8 mouse cellular contexts compared by ENCODE assay signal in the genomic region with DNA sequence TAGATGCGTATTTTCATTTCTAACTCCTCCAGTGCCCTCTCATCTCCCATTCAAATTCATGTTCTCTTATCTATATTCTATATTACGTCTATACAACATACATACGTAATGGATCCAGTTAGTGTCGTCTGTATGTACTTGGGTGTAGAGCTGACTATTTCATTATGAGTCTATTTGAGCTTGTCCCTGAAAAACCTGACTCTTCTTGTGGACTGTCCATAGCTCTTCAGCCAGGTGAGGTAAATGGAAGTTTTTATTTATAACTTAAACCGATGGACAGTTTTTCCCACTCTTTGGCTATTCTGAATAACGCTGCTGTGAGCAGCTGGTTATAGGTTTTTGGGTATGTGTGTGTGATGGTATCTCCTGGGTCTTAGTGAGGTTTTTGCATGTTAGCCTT. TPM values are rescaled to one million over a fixed set of nuclear protein-coding genes. Genes with fewer than 3 reads are reported as not detected.
DNase-seq lines count a peak whose midpoint lies in the region; ATAC-seq and TF ChIP-seq lines count a peak whose summit lies in the region.

No protein-coding gene starts in this region.

- peak overlapping the region; percentile 81 for H3K4me2 ChIP-seq in heart, embryonic 15.5 days
- peak overlapping the region; percentile 73 for H3K4me2 ChIP-seq in hindbrain, embryonic 12.5 days (replicated peaks)
- H3K4me2 ChIP-seq in midbrain, embryonic 11.5 days = peak overlapping the region; percentile 66

- TF ChIP-seq CTCF in G1E (IDR thresholded peaks at IDR 0.05; ENCODE audit: low read depth, low read length) = no peak

- peak overlapping the region; percentile 86 for H3K4me3 ChIP-seq in heart, embryonic 15.5 days
- peak overlapping the region; percentile 82 for H3K4me3 ChIP-seq in G1E (ENCODE audit: low read depth, low read length)
- H3K4me3 ChIP-seq in hindbrain, embryonic 12.5 days = peak overlapping the region; percentile 91
- H3K4me3 ChIP-seq in midbrain, embryonic 11.5 days (ENCODE audit: low read depth, low read length) = peak overlapping the region; percentile 61

- peak overlapping the region; percentile 86 for H3K9ac ChIP-seq in heart, embryonic 15.5 days
- peak overlapping the region; percentile 96 for H3K9ac ChIP-seq in hindbrain, embryonic 12.5 days
- H3K9ac ChIP-seq in midbrain, embryonic 11.5 days (ENCODE audit: low read length) = peak overlapping the region; percentile 76; the same call in 1 of the 2 replicates

- H3K4me1 ChIP-seq in heart, embryonic 15.5 days (replicated peaks) = peaks cover 19% of the 10 kb centered on the region
- peaks cover 39% of the 10 kb centered on the region for H3K4me1 ChIP-seq in G1E (ENCODE audit: insufficient read depth, low read depth, low read length)
- peaks cover 16% of the 10 kb centered on the region for H3K4me1 ChIP-seq in hindbrain, embryonic 12.5 days
- H3K4me1 ChIP-seq in midbrain, embryonic 11.5 days (ENCODE audit: control insufficient read depth, insufficient read depth, low read length) = peaks cover 16% of the 10 kb centered on the region

- H3K36me3 ChIP-seq in heart, embryonic 15.5 days = peaks cover 21% of the 10 kb centered on the region
- H3K36me3 ChIP-seq in G1E (replicated peaks) = peaks cover 49% of the 10 kb centered on the region
- H3K36me3 ChIP-seq in hindbrain, embryonic 12.5 days = peaks cover 17% of the 10 kb centered on the region
- peaks cover 5% of the 10 kb centered on the region for H3K36me3 ChIP-seq in midbrain, embryonic 11.5 days (ENCODE audit: control insufficient read depth, insufficient read depth, low read length)

- no peaks in the 10 kb centered on the region for H3K9me3 ChIP-seq in heart, embryonic 15.5 days (replicated peaks)
- H3K9me3 ChIP-seq in G1E (replicated peaks) = no peaks in the 10 kb centered on the region
- no peaks in the 10 kb centered on the region for H3K9me3 ChIP-seq in hindbrain, embryonic 12.5 days (replicated peaks)
- no peaks in the 10 kb centered on the region for H3K9me3 ChIP-seq in midbrain, embryonic 11.5 days (ENCODE audit: control insufficient read depth, low read length)

- H3K27me3 ChIP-seq in heart, embryonic 15.5 days = no peaks in the 10 kb centered on the region
- no peaks in the 10 kb centered on the region for H3K27me3 ChIP-seq in G1E (ENCODE audit: insufficient read depth, low read length)
- H3K27me3 ChIP-seq in hindbrain, embryonic 12.5 days = no peaks in the 10 kb centered on the region
- H3K27me3 ChIP-seq in midbrain, embryonic 11.5 days (ENCODE audit: control insufficient read depth, insufficient read depth, low read length) = no peaks in the 10 kb centered on the region

- no peak for DNase-seq in heart, postnatal 14 days
- no peak for DNase-seq in G1E (ENCODE audit: low spot score)
- no peak for DNase-seq in midbrain, embryonic 11.5 days (ENCODE audit: low spot score, missing footprints)
- DNase-seq in adrenal gland, postnatal 36 days = no peak
- no peak for DNase-seq in right cerebral cortex, postnatal 14 days

- intact Hi-C loops in heart, postnatal 14 days (cut with DNase I) = loop anchor here (10.0 kb wide), 1 partner anchor 448 kb away; a partner anchor contains a TSS

- 46% methylated on average over 6 of the region's 6 CpGs for WGBS in heart, embryonic 15.5 days
- WGBS in hindbrain, embryonic 12.5 days = 65% methylated on average over 6 of the region's 6 CpGs
- 80% methylated on average over 6 of the region's 6 CpGs for WGBS in midbrain, embryonic 11.5 days

- H3K27ac ChIP-seq in heart, embryonic 15.5 days = no peak overlapping the region
- no peak overlapping the region for H3K27ac ChIP-seq in hindbrain, embryonic 12.5 days
- H3K27ac ChIP-seq in midbrain, embryonic 11.5 days (ENCODE audit: low read depth, low read length) = no peak overlapping the region

- ATAC-seq in heart, embryonic 15.5 days (replicated peaks; ENCODE audit: insufficient number of reproducible peaks, insufficient read depth, low FRiP score, low read depth) = no peak
- ATAC-seq in G1E (ENCODE audit: extremely low read depth, insufficient number of reproducible peaks, low FRiP score, poor library complexity, severe bottlenecking) = no peak
- ATAC-seq in hindbrain, embryonic 12.5 days (ENCODE audit: low FRiP score) = no peak
- ATAC-seq in midbrain, embryonic 11.5 days (ENCODE audit: low FRiP score) = no peak
- ATAC-seq in inflammation-experienced regulatory T-cells, adult 6 months = no peak

RNA-seq across cellular contexts. Expression of a gene that starts 0.9 kb away (rescaled TPM):
- 28.1 and 38.4 TPM in 2 replicates for polyA plus RNA-seq in heart, embryonic 15.5 days (2015; fragmentation: Nextera tagmentation; extraction: Ambion mirVana)
- total RNA-seq in heart, postnatal 14 days (2021) = 10 to 100 TPM; 29.3 to 30.0 TPM
- total RNA-seq in G1E (2014; fragmentation: Nextera tagmentation) = 111 and 119 TPM in 2 replicates
- total RNA-seq in G1E (2017) = 236 and 238 TPM in 2 replicates
- polyA plus RNA-seq in G1E (2012) = 142 and 156 TPM in 2 replicates
- polyA plus RNA-seq in hindbrain, embryonic 12.5 days (2016; fragmentation: Nextera tagmentation; extraction: Ambion mirVana) = 52.5 and 55.4 TPM in 2 replicates
- polyA plus RNA-seq in midbrain, embryonic 11.5 days (2014; fragmentation: Nextera tagmentation; extraction: Ambion mirVana) = 73.7 and 82.0 TPM in 2 replicates
- total RNA-seq in adrenal gland, postnatal 36 days (2021) = 10 to 100 TPM; 76.4 to 78.4 TPM
- 10 to 100 TPM; 57.7 to 67.7 (median 63.5) TPM for polyA plus RNA-seq in inflammation-experienced regulatory T-cells, adult 6 months (2017; shearing (Covaris generic))

RNA-seq across cellular contexts. Expression of a gene that starts 1.1 kb away (rescaled TPM):
- polyA plus RNA-seq in heart, embryonic 15.5 days (2015; fragmentation: Nextera tagmentation; extraction: Ambion mirVana) = 21.0 and 24.1 TPM in 2 replicates
- 1 to 10 TPM; 4.4 to 5.9 TPM for total RNA-seq in heart, postnatal 14 days (2021)
- 36.6 and 37.9 TPM in 2 replicates for total RNA-seq in G1E (2014; fragmentation: Nextera tagmentation)
- 26.2 and 31.5 TPM in 2 replicates for total RNA-seq in G1E (2017)
- 35.8 and 39.8 TPM in 2 replicates for polyA plus RNA-seq in G1E (2012)
- 29.8 and 30.0 TPM in 2 replicates for polyA plus RNA-seq in hindbrain, embryonic 12.5 days (2016; fragmentation: Nextera tagmentation; extraction: Ambion mirVana)
- 48.0 and 51.6 TPM in 2 replicates for polyA plus RNA-seq in midbrain, embryonic 11.5 days (2014; fragmentation: Nextera tagmentation; extraction: Ambion mirVana)
- total RNA-seq in adrenal gland, postnatal 36 days (2021) = 10 to 100 TPM; 19.1 to 40.5 TPM
- 100 to 1,000 TPM; 129 to 140 (median 134) TPM for polyA plus RNA-seq in inflammation-experienced regulatory T-cells, adult 6 months (2017; shearing (Covaris generic))

RNA-seq across cellular contexts. Expression of a gene that starts 22.2 kb away (rescaled TPM):
- 220 and 294 TPM in 2 replicates for polyA plus RNA-seq in heart, embryonic 15.5 days (2015; fragmentation: Nextera tagmentation; extraction: Ambion mirVana)
- 100 to 1,000 TPM; 297 to 299 TPM for total RNA-seq in heart, postnatal 14 days (2021)
- 191 and 283 TPM in 2 replicates for total RNA-seq in G1E (2014; fragmentation: Nextera tagmentation)
- 109 and 131 TPM in 2 replicates for total RNA-seq in G1E (2017)
- 60.2 and 60.6 TPM in 2 replicates for polyA plus RNA-seq in G1E (2012)
- polyA plus RNA-seq in hindbrain, embryonic 12.5 days (2016; fragmentation: Nextera tagmentation; extraction: Ambion mirVana) = 88.5 and 92.1 TPM in 2 replicates
- 134 and 144 TPM in 2 replicates for polyA plus RNA-seq in midbrain, embryonic 11.5 days (2014; fragmentation: Nextera tagmentation; extraction: Ambion mirVana)
- 100 to 1,000 TPM; 177 to 218 TPM for total RNA-seq in adrenal gland, postnatal 36 days (2021)
- polyA plus RNA-seq in inflammation-experienced regulatory T-cells, adult 6 months (2017; shearing (Covaris generic)) = 10 to 100 TPM; 59.4 to 85.5 (median 73.8) TPM
